Mouse (Mus musculus) left cerebral cortex, postnatal 25 days (tissue): ENCODE results near the gene Cd37. TPM values are rescaled to one million over a fixed set of nuclear protein-coding genes. Genes with fewer than 3 reads are reported as not detected.

Experiments
- total RNA-seq, 2 experiments: library from RNA; stranded (reverse); gene quantifications; 2 replicates each; pipeline ENCODE4 v1.2.3; 2021

Gene Cd37
- total RNA-seq, 2 experiments from 2014 or later: 2.5 to 4.4 TPM

Other genes with a start within 250 kb of the Cd37 start
- gene Irf3, start 241.5 kb downstream of the Cd37 start, total RNA-seq: 10 to 100 TPM; 31.4 to 42.7 TPM
- gene Bcl2l12, start 240.4 kb downstream of the Cd37 start, total RNA-seq: 1 to 10 TPM; 2.7 TPM
- 100 to 1,000 TPM; 161 to 163 TPM for gene Scaf1, start 222.8 kb downstream of the Cd37 start, total RNA-seq
- 10 to 100 TPM; 12.0 to 13.8 TPM for gene Rras, start 221.2 kb downstream of the Cd37 start, total RNA-seq
- 10 to 100 TPM; 59.1 to 65.5 TPM for gene Prr12, start 186.2 kb downstream of the Cd37 start, total RNA-seq
- gene Nosip, start 176.7 kb downstream of the Cd37 start, total RNA-seq: 10 to 100 TPM; 48.5 to 53.0 TPM
- 1 to 10 TPM; 7.3 to 7.6 TPM for gene Prrg2, start 176.4 kb downstream of the Cd37 start, total RNA-seq
- 1 to 10 TPM; 5.3 to 6.0 TPM for gene Rcn3, start 146.9 kb downstream of the Cd37 start, total RNA-seq
- gene Fcgrt, start 135.3 kb downstream of the Cd37 start, total RNA-seq: 10 to 100 TPM; 22.7 to 24.1 TPM
- 100 to 1,000 TPM; 410 to 413 TPM for gene Rps11, start 114.7 kb downstream of the Cd37 start, total RNA-seq
- gene Rpl13a, start 110.4 kb downstream of the Cd37 start, total RNA-seq: 100 to 1,000 TPM; 630 to 639 TPM
- not detected for gene Gm45713, start 102.9 kb downstream of the Cd37 start, total RNA-seq
- 1 to 10 TPM; 3.3 to 5.4 TPM for gene Flt3l, start 102.7 kb downstream of the Cd37 start, total RNA-seq
- gene Pih1d1, start 84.8 kb downstream of the Cd37 start, total RNA-seq: 10 to 100 TPM; 45.8 to 49.3 TPM
- gene Aldh16a1, start 84.5 kb downstream of the Cd37 start, total RNA-seq: 10 to 100 TPM; 13.6 to 14.1 TPM
- gene Slc17a7, start 75.2 kb downstream of the Cd37 start, total RNA-seq: 1,000 to 10,000 TPM; 1,365 to 1,520 TPM
- gene Gfy, start 59.5 kb downstream of the Cd37 start, total RNA-seq: under 1 TPM in 1 of 2 experiments, not detected in 1; 0.18 TPM
- gene Pth2, start 58.1 kb downstream of the Cd37 start, total RNA-seq: not detected
- 1 to 10 TPM; 5.2 to 5.3 TPM for gene Ccdc155, start 34.2 kb downstream of the Cd37 start, total RNA-seq
- 10 to 100 TPM; 25.1 to 29.2 TPM for gene Dkkl1, start 27.0 kb downstream of the Cd37 start, total RNA-seq
- 1 to 10 TPM; 2.8 to 5.5 TPM for gene Tead2, start 23.4 kb downstream of the Cd37 start, total RNA-seq
- 1 to 10 TPM; 1.6 to 1.9 TPM for gene Slc6a16, start 2.0 kb upstream of the Cd37 start, total RNA-seq
- gene Slc6a21, start 38.4 kb upstream of the Cd37 start, total RNA-seq: under 1 TPM in 1 of 2 experiments, not detected in 1; 0.23 TPM
- gene Trpm4, start 94.7 kb upstream of the Cd37 start, total RNA-seq: 10 to 100 TPM; 13.2 to 24.9 TPM
- under 1 TPM; 0.23 to 0.94 TPM for gene Hrc, start 96.2 kb upstream of the Cd37 start, total RNA-seq
- gene Ppfia3, start 127.9 kb upstream of the Cd37 start, total RNA-seq: 100 to 1,000 TPM; 151 to 152 TPM
- 100 to 1,000 TPM; 170 to 176 TPM for gene Lin7b, start 131.5 kb upstream of the Cd37 start, total RNA-seq
- 100 to 1,000 TPM; 341 to 386 TPM for gene Snrnp70, start 156.6 kb upstream of the Cd37 start, total RNA-seq
- not detected for gene Kcna7, start 166.5 kb upstream of the Cd37 start, total RNA-seq
- gene Ntf5, start 174.6 kb upstream of the Cd37 start, total RNA-seq: under 1 TPM in 1 of 2 experiments, not detected in 1; 0.16 TPM
- not detected for gene Lhb, start 181.7 kb upstream of the Cd37 start, total RNA-seq
- 10 to 100 TPM; 15.7 to 16.5 TPM for gene Gys1, start 195.7 kb upstream of the Cd37 start, total RNA-seq
- gene Ruvbl2, start 199.0 kb upstream of the Cd37 start, total RNA-seq: 10 to 100 TPM; 30.4 to 33.0 TPM
- gene Ftl1, start 220.8 kb upstream of the Cd37 start, total RNA-seq: 100 to 1,000 TPM; 207 to 225 TPM
- gene Bax, start 227.8 kb upstream of the Cd37 start, total RNA-seq: 10 to 100 TPM; 67.0 to 69.8 TPM
- not detected for gene Tulp2, start 242.8 kb upstream of the Cd37 start, total RNA-seq
- under 1 TPM in 1 of 2 experiments, not detected in 1; 0.73 TPM for gene Gm45808, start 247.7 kb upstream of the Cd37 start, total RNA-seq
- gene Dhdh, start 249.7 kb upstream of the Cd37 start, total RNA-seq: 1 to 10 TPM; 2.7 to 4.0 TPM